Mouse (Mus musculus) cerebellum, adult 2 months (tissue): ENCODE results near the gene Nsl1. TPM values are rescaled to one million over a fixed set of nuclear protein-coding genes. Genes with fewer than 3 reads are reported as not detected.

Experiments used
- DNase-seq, 2 experiments: peaks; one replicate each; pipeline ENCODE4 v3.0.0; 2021
- H3K27ac ChIP-seq: fragments of 200-500 bp; 2 replicates; pipeline ENCODE4 v1.5.1; 2012; ENCODE audit warnings: low read length, control low read depth, inconsistent platforms; ENCODE audit not compliant: insufficient read depth
- H3K27me3 ChIP-seq: fragments of 200-500 bp; 2 replicates; pipeline ENCODE4 v1.6.1; 2012; ENCODE audit warnings: inconsistent platforms, mild to moderate bottlenecking, low read length, moderate library complexity; ENCODE audit not compliant: control insufficient read depth, insufficient read depth
- H3K4me1 ChIP-seq: fragments of 200-500 bp; 2 replicates; pipeline ENCODE4 v1.6.1; 2011; ENCODE audit warnings: low read length; ENCODE audit not compliant: control insufficient read depth, insufficient read depth
- H3K4me3 ChIP-seq: fragments of 200-500 bp; replicated peaks from 2 replicates; pipeline ENCODE3; 2011; ENCODE audit warnings: mild to moderate bottlenecking, low read depth, low read length, control low read depth; ENCODE audit not compliant: insufficient read depth
- CTCF ChIP-seq: fragments of 200-500 bp; IDR thresholded peaks from 2 replicates; pipeline ENCODE4 v1.5.1; 2011; ENCODE audit warnings: low read depth, mild to moderate bottlenecking, control low read depth, low read length, moderate library complexity, borderline replicate concordance; ENCODE audit not compliant: insufficient read depth
- POLR2A ChIP-seq: fragments of 200-500 bp; IDR thresholded peaks from 2 replicates; pipeline ENCODE4 v1.6.1; 2011; ENCODE audit warnings: low read length, control low read depth, borderline replicate concordance; ENCODE audit not compliant: insufficient read depth
- WGBS: fragments of 180-500 bp; shearing (Covaris S2); methylation state at CpG from one replicate; pipeline ENCODE4 v1.1.7; 2018; 5-methylcytosine and 5-hydroxymethylcytosine counted together
- polyA plus RNA-seq: library from polyadenylated mRNA; depleted of rRNA; stranded (reverse); fragments of >200 nt; gene quantifications from 2 replicates; pipeline ENCODE4 v1.2.3, GENCODE M21; 2012

Nsl1 gene
- polyA plus RNA-seq, 1 experiment = 0.59 TPM

DNA sequence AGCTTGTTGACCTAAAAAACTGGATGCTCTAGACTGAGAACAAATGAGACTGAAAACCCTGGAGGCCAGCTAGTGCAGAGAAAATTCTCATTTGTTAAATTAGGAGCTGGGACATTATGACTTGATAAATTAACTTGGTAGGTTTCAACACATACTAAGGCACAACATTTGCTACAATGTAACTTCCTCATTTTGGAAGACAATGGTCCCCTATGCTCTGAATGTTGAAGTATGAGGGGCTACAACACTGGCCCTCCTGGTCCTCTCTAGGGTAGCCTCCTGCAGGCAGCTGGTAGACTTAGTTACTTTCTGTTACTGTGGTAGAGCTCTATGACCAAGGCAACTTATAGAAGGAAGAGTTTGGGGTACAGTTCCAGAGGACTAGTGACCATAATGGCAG lies 21.5 kb upstream of the Nsl1 start:
- no peaks in the 10 kb centered on the region for H3K4me1 ChIP-seq
- no peak overlapping the region for H3K27ac ChIP-seq
- no peaks in the 10 kb centered on the region for H3K27me3 ChIP-seq
- no peak for DNase-seq
- TF ChIP-seq POLR2A (no peak), CTCF (no peak)
- H3K4me3 ChIP-seq = no peak overlapping the region

- Histone ChIP-seq H3K27ac (no peak overlapping the region), H3K4me1 (no peaks in the 10 kb centered on the region), H3K4me3 (no peak overlapping the region), H3K27me3 (no peaks in the 10 kb centered on the region)
- WGBS = 74% methylated on average over 5 of the region's 5 CpGs
- TF ChIP-seq CTCF = no peak
- no peak for TF ChIP-seq POLR2A
- no peak for DNase-seq
Observed at GRCm38 (mm10) chr1:191042106-191042505, 20.7 kb upstream of the Nsl1 start.

DNA sequence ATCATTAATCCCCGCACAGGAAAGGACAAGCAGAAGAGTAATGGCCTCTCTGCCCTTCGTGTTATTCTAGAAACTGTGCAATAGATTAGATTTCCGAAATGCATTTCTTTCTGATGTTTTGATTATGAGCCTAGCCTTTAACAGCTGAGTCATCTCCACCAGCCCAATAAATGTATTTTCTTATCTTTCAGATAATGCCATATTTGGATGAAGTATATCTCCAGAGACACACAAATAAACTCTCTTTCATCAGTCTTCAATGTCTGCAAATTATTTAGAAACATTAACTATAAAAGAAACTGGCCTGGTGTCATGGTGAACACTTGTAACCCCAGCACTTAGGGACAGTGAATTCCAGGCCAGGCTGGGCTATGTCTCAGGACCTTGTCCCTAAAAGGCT lies 20.1 kb upstream of the Nsl1 start:
- no peak for DNase-seq
- TF ChIP-seq CTCF (no peak), POLR2A (no peak)
- whole genome bisulfite sequencing = 89% methylated on average over 3 of the region's 3 CpGs
- H3K27me3 ChIP-seq = no peaks in the 10 kb centered on the region
- no peak overlapping the region for H3K27ac ChIP-seq
- no peaks in the 10 kb centered on the region for H3K4me1 ChIP-seq
- no peak overlapping the region for H3K4me3 ChIP-seq

DNA sequence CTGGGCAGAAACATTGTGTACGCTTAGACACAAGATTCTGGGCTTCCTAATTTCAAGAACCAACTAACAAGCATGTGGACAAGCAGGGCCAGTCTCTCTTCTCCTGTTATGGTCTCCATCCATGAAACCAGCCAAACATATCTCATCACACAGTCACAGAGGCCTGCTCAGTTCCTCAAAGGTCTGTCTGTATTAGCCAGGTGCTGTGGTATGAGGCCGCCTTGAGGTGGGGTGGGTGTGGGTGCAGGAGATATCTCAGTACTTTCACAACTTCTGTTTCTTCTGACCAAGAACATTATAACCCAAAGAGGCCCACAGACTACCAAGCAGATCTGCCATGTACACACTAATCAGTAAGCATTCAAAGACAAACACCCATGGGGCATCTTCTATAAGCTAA lies 17.5 kb upstream of the Nsl1 start:
- TF ChIP-seq CTCF = no peak
- no peak for TF ChIP-seq POLR2A
- 99% methylated on average over 2 of the region's 2 CpGs for WGBS
- Histone ChIP-seq H3K27ac (no peak overlapping the region), H3K4me1 (no peaks in the 10 kb centered on the region), H3K27me3 (no peaks in the 10 kb centered on the region), H3K4me3 (no peak overlapping the region)
- no peak for DNase-seq

GRCm38 (mm10) chr1:191046231-191046824 lies 16.5 kb upstream of the Nsl1 start:
- Histone ChIP-seq H3K4me3 (no peak overlapping the region), H3K27ac (no peak overlapping the region), H3K4me1 (no peaks in the 10 kb centered on the region), H3K27me3 (no peaks in the 10 kb centered on the region)
- DNase-seq = no peak
- TF ChIP-seq CTCF (no peak), POLR2A (no peak)
- 55% methylated on average over 7 of the region's 7 CpGs for WGBS

GRCm38 (mm10) chr1:191053555-191053954 lies 9.3 kb upstream of the Nsl1 start:
- WGBS = 86% methylated on average over 3 of the region's 3 CpGs
- TF ChIP-seq CTCF = no peak
- no peak for TF ChIP-seq POLR2A
- no peak overlapping the region for H3K27ac ChIP-seq
- no peaks in the 10 kb centered on the region for H3K27me3 ChIP-seq
- no peak for DNase-seq
- no peaks in the 10 kb centered on the region for H3K4me1 ChIP-seq
- no peak overlapping the region for H3K4me3 ChIP-seq

GRCm38 (mm10) chr1:191054870-191055532 lies 7.8 kb upstream of the Nsl1 start:
- no peak overlapping the region for H3K4me3 ChIP-seq
- TF ChIP-seq POLR2A (no peak), CTCF (no peak)
- no peaks in the 10 kb centered on the region for H3K4me1 ChIP-seq
- no peak for DNase-seq
- no peak overlapping the region for H3K27ac ChIP-seq
- no peaks in the 10 kb centered on the region for H3K27me3 ChIP-seq
- WGBS = 66% methylated on average over 8 of the region's 8 CpGs

GRCm38 (mm10) chr1:191055533-191055873 lies 7.3 kb upstream of the Nsl1 start:
- Histone ChIP-seq H3K4me1 (no peaks in the 10 kb centered on the region), H3K4me3 (no peak overlapping the region), H3K27ac (no peak overlapping the region), H3K27me3 (no peaks in the 10 kb centered on the region)
- 46% methylated on average over 2 of the region's 2 CpGs for WGBS
- no peak for DNase-seq
- TF ChIP-seq POLR2A (no peak), CTCF (no peak)
